ENCODE assay signal across 18 mouse cellular contexts in genomic region chr19:9105101-9105685, GRCm38 (mm10). TPM values are rescaled to one million over a fixed set of nuclear protein-coding genes. Genes with fewer than 3 reads are reported as not detected.
DNase-seq lines count a peak whose midpoint lies in the region; ATAC-seq lines count a peak whose summit lies in the region.
"Had no signal": no experiment of that assay in that cellular context is flagged by ENCODE, and none has a peak within 500 bp of the region (broad histone marks: within the 10 kb centered on the region; RNA-seq: fewer than 3 reads in every experiment).

No protein-coding gene starts in this region.

- H3K4me3 ChIP-seq in intestine, embryonic 16.5 days (ENCODE audit: low read length) = no peak overlapping the region
- H3K4me3 ChIP-seq in intestine, embryonic 15.5 days (replicated peaks) = no peak overlapping the region
- H3K4me3 ChIP-seq in brown adipose tissue, adult 24 weeks (ENCODE audit: insufficient read depth, low read depth, low read length) = no peak overlapping the region
- H3K4me3 ChIP-seq: midbrain, embryonic 10.5 days had no signal

- H3K36me3 ChIP-seq in intestine, embryonic 16.5 days (ENCODE audit: control insufficient read depth, insufficient read depth, low read length) = no peaks in the 10 kb centered on the region
- H3K36me3 ChIP-seq in intestine, embryonic 15.5 days = no peaks in the 10 kb centered on the region
- H3K36me3 ChIP-seq: midbrain, embryonic 10.5 days had no signal

- H3K9ac ChIP-seq in intestine, embryonic 16.5 days (ENCODE audit: low read depth, low read length) = peak overlapping the region; percentile 16; the same call in 1 of the 2 replicates
- H3K9ac ChIP-seq in intestine, embryonic 15.5 days = no peak overlapping the region

- H3K9me3 ChIP-seq in intestine, embryonic 16.5 days (ENCODE audit: control insufficient read depth, low read length) = no peaks in the 10 kb centered on the region
- no peaks in the 10 kb centered on the region for H3K9me3 ChIP-seq in intestine, embryonic 15.5 days
- H3K9me3 ChIP-seq: midbrain, embryonic 10.5 days had no signal

- no peak overlapping the region for H3K27ac ChIP-seq in intestine, embryonic 16.5 days (ENCODE audit: low read length)
- H3K27ac ChIP-seq in intestine, embryonic 15.5 days = no peak overlapping the region
- 0 out of 2 replicates have a peak overlapping the region, but pooled peaks have one; percentile 40 for H3K27ac ChIP-seq in brown adipose tissue, adult 24 weeks (replicated peaks; ENCODE audit: low read depth, low read length)
- H3K27ac ChIP-seq: midbrain, embryonic 10.5 days had no signal

- H3K4me2 ChIP-seq in intestine, embryonic 16.5 days (ENCODE audit: low read depth, low read length) = no peak overlapping the region
- H3K4me2 ChIP-seq in intestine, embryonic 15.5 days (replicated peaks) = no peak overlapping the region

- peaks cover 22% of the 10 kb centered on the region for H3K4me1 ChIP-seq in intestine, embryonic 16.5 days (ENCODE audit: control insufficient read depth, insufficient read depth, low read length)
- peaks cover 15% of the 10 kb centered on the region for H3K4me1 ChIP-seq in intestine, embryonic 15.5 days (replicated peaks)
- H3K4me1 ChIP-seq in brown adipose tissue, adult 24 weeks (ENCODE audit: control insufficient read depth, insufficient read depth, insufficient read length, low read length) = peaks cover 11% of the 10 kb centered on the region

- intact Hi-C loops in heart, postnatal 36 days (cut with DNase I) = loop anchor here (5.0 kb wide), 1 partner anchor 388 kb away; no protein-coding TSS in a partner anchor
- intact Hi-C loops in left cerebral cortex, postnatal 36 days (cut with DNase I) = no loop called here

- no peak for ATAC-seq in intestine, embryonic 16.5 days
- ATAC-seq in intestine, embryonic 15.5 days = no peak

- DNase-seq in gastrocnemius, postnatal 10 days = peak; percentile 43
- peak; percentile 26 to 41 for DNase-seq in heart, postnatal 36 days
- no peak for DNase-seq in left cerebral cortex, postnatal 36 days (ENCODE audit: low spot score in 2 of 2)
- no peak for DNase-seq in right cerebral cortex, postnatal 10 days (ENCODE audit: low spot score in 2 of 2)
- DNase-seq: adrenal gland, postnatal 36 days; kidney, postnatal 25 days; layer of hippocampus, postnatal 36 days; right cerebral cortex, postnatal 14 days; thymus, postnatal 14 days had no signal

- H3K27me3 ChIP-seq in intestine, embryonic 16.5 days (replicated peaks; ENCODE audit: control insufficient read depth, insufficient read depth, low read length) = no peaks in the 10 kb centered on the region
- no peaks in the 10 kb centered on the region for H3K27me3 ChIP-seq in intestine, embryonic 15.5 days (replicated peaks)

- 61% methylated on average over 3 of the region's 3 CpGs for WGBS in intestine, embryonic 16.5 days
- 66% methylated on average over 3 of the region's 3 CpGs for WGBS in intestine, embryonic 15.5 days

RNA-seq across cellular contexts. Expression of gene Scgb1a1, which starts 17.4 kb away (rescaled TPM):
- not detected in 2 replicates for polyA plus RNA-seq in intestine, embryonic 16.5 days (2015; fragmentation: Nextera tagmentation; extraction: Ambion mirVana)
- polyA plus RNA-seq in intestine, embryonic 15.5 days (2015; fragmentation: Nextera tagmentation; extraction: Ambion mirVana) = not detected in 2 replicates
- polyA plus RNA-seq in brown adipose tissue, adult 24 weeks (2012; ENCODE audit: insufficient read depth, insufficient read length, missing spikeins) = not detected in 2 replicates
- under 1 TPM in 1 of 2 experiments, not detected in 1; 0.63 TPM for total RNA-seq in gastrocnemius, postnatal 10 days (2021)
- not detected for total RNA-seq in heart, postnatal 36 days (2021)
- total RNA-seq in left cerebral cortex, postnatal 36 days (2021) = not detected
- total RNA-seq: adrenal gland, postnatal 36 days; common myeloid progenitor, adult 5-6 weeks; layer of hippocampus, postnatal 36 days; MEL; neutrophil, adult 5-6 weeks had no signal
- polyA plus RNA-seq: limb, embryonic 11.5 days; liver, embryonic 16.5 days; midbrain, embryonic 10.5 days had no signal

RNA-seq across cellular contexts. Expression of gene Asrgl1, which starts 30.2 kb away (rescaled TPM):
- 7.2 and 10.4 TPM in 2 replicates for polyA plus RNA-seq in intestine, embryonic 16.5 days (2015; fragmentation: Nextera tagmentation; extraction: Ambion mirVana)
- 10.4 and 12.6 TPM in 2 replicates for polyA plus RNA-seq in intestine, embryonic 15.5 days (2015; fragmentation: Nextera tagmentation; extraction: Ambion mirVana)
- 9.2 and 10.1 TPM in 2 replicates for polyA plus RNA-seq in brown adipose tissue, adult 24 weeks (2012; ENCODE audit: insufficient read depth, insufficient read length, missing spikeins)
- 10 to 100 TPM; 11.1 to 14.2 TPM for total RNA-seq in gastrocnemius, postnatal 10 days (2021)
- 10 to 100 TPM; 24.3 to 28.4 TPM for total RNA-seq in heart, postnatal 36 days (2021)
- 100 to 1,000 TPM; 136 to 137 TPM for total RNA-seq in left cerebral cortex, postnatal 36 days (2021)

Comparison
In these comparisons a context has a peak if more than half of its experiments do, and no peak if none do; other contexts are left out.
1. DNase-seq: peak in gastrocnemius, postnatal 10 days (single experiment) and heart, postnatal 36 days (2 of 2); none in left cerebral cortex, postnatal 36 days (0 of 2) and right cerebral cortex, postnatal 10 days (0 of 2).
2. RNA of gene Asrgl1, which starts 30.2 kb away (total RNA-seq): 136 to 137 TPM in left cerebral cortex, postnatal 36 days; 24.3 to 28.4 TPM in heart, postnatal 36 days and 11.1 to 14.2 TPM in gastrocnemius, postnatal 10 days; every median in the first group is over 4 times any median in the second.